Mouse (Mus musculus): ENCODE measurements around the gene Stk38. TPM values are rescaled to one million over a fixed set of nuclear protein-coding genes. Genes with fewer than 3 reads are reported as not detected.
A peak's percentile ranks its signal among the peaks of the same experiment; 100 is the strongest.
"Not testable (repeated sequence)": the region's sequence is repeated elsewhere in the genome, so short reads cannot be mapped to it uniquely, and the experiment has no call there.

Gene Stk38
- polyA plus RNA-seq, 1 experiment from 2014 or later = 130 TPM

GRCm38 (mm10) chr17:29031085-29031711, 23.4 kb upstream of the Stk38 start:
- H3K27me3 ChIP-seq (ENCODE audit: control insufficient read depth, insufficient read depth, low read length); ATAC-seq (ENCODE audit: low FRiP score); H3K9me3 ChIP-seq (ENCODE audit: control insufficient read depth, low read length); H3K36me3 ChIP-seq (ENCODE audit: control insufficient read depth, insufficient read depth, low read length): not testable (repeated sequence)
- Histone ChIP-seq H3K27ac (ENCODE audit: low read depth, low read length) (peak overlapping the region; percentile 96), H3K9ac (ENCODE audit: low read length) (peak overlapping the region; percentile 97), H3K4me1 (ENCODE audit: control insufficient read depth, insufficient read depth, low read length) (peaks cover 11% of the 10 kb centered on the region), H3K4me2 (peak overlapping the region; percentile 77), H3K4me3 (ENCODE audit: low read depth, low read length) (peak overlapping the region; percentile 72)
- DNase-seq (ENCODE audit: low spot score, missing footprints) = peak; percentile 84
- 61% methylated on average over 7 of the region's 7 CpGs for WGBS

- no peak overlapping the region for H3K4me2 ChIP-seq
- no peaks in the 10 kb centered on the region for H3K27me3 ChIP-seq (ENCODE audit: control insufficient read depth, insufficient read depth, low read length)
- no peak overlapping the region for H3K9ac ChIP-seq (ENCODE audit: low read length)
- ATAC-seq (ENCODE audit: low FRiP score) (no peak), DNase-seq (ENCODE audit: low spot score, missing footprints) (no peak)
- H3K4me1 ChIP-seq (ENCODE audit: control insufficient read depth, insufficient read depth, low read length) = peaks cover 9% of the 10 kb centered on the region
- H3K27ac ChIP-seq (ENCODE audit: low read depth, low read length) = no peak overlapping the region
- 90% methylated on average over 6 of the region's 6 CpGs for WGBS
- no peaks in the 10 kb centered on the region for H3K9me3 ChIP-seq (ENCODE audit: control insufficient read depth, low read length)
- H3K36me3 ChIP-seq (ENCODE audit: control insufficient read depth, insufficient read depth, low read length) = no peaks in the 10 kb centered on the region
- H3K4me3 ChIP-seq (ENCODE audit: low read depth, low read length) = no peak overlapping the region
Measured at GRCm38 (mm10) chr17:29030321-29031034, 22.7 kb upstream of the Stk38 start.

- WGBS = 39% methylated on average over 5 of the region's 5 CpGs
- peak; percentile 79 for DNase-seq (ENCODE audit: low spot score, missing footprints)
- no peak for ATAC-seq (ENCODE audit: low FRiP score)
Measured at GRCm38 (mm10) chr17:29026652-29027356, 19.0 kb upstream of the Stk38 start.

GRCm38 (mm10) chr17:29024896-29025565, 17.2 kb upstream of the Stk38 start:
- no peak overlapping the region for H3K27ac ChIP-seq (ENCODE audit: low read depth, low read length)
- H3K36me3 ChIP-seq (ENCODE audit: control insufficient read depth, insufficient read depth, low read length) = no peaks in the 10 kb centered on the region
- H3K4me1 ChIP-seq (ENCODE audit: control insufficient read depth, insufficient read depth, low read length) = 0 out of 2 replicates have a peak, but pooled peaks cover 2% of the 10 kb centered on the region
- no peak overlapping the region for H3K9ac ChIP-seq (ENCODE audit: low read length)
- ATAC-seq (ENCODE audit: low FRiP score) (no peak), DNase-seq (ENCODE audit: low spot score, missing footprints) (no peak)
- no peak overlapping the region for H3K4me3 ChIP-seq (ENCODE audit: low read depth, low read length)
- no peak overlapping the region for H3K4me2 ChIP-seq
- H3K9me3 ChIP-seq (ENCODE audit: control insufficient read depth, low read length) = no peaks in the 10 kb centered on the region
- WGBS = 27% methylated on average over 10 of the region's 10 CpGs
- no peaks in the 10 kb centered on the region; the same call in 1 of the 2 replicates for H3K27me3 ChIP-seq (ENCODE audit: control insufficient read depth, insufficient read depth, low read length)

More at GRCm38 (mm10) chr17:29026652-29027356, 19.0 kb upstream of the Stk38 start:
- Histone ChIP-seq H3K4me3 (ENCODE audit: low read depth, low read length) (no peak overlapping the region), H3K27me3 (ENCODE audit: control insufficient read depth, insufficient read depth, low read length) (no peaks in the 10 kb centered on the region; the same call in 1 of the 2 replicates), H3K4me2 (no peak overlapping the region), H3K9me3 (ENCODE audit: control insufficient read depth, low read length) (no peaks in the 10 kb centered on the region), H3K9ac (ENCODE audit: low read length) (no peak overlapping the region), H3K36me3 (ENCODE audit: control insufficient read depth, insufficient read depth, low read length) (no peaks in the 10 kb centered on the region), H3K27ac (ENCODE audit: low read depth, low read length) (no peak overlapping the region), H3K4me1 (ENCODE audit: control insufficient read depth, insufficient read depth, low read length) (peaks cover 7% of the 10 kb centered on the region)

GRCm38 (mm10) chr17:29024047-29024892, 16.5 kb upstream of the Stk38 start:
- H3K4me2 ChIP-seq = no peak overlapping the region
- H3K9me3 ChIP-seq (ENCODE audit: control insufficient read depth, low read length) = no peaks in the 10 kb centered on the region
- H3K36me3 ChIP-seq (ENCODE audit: control insufficient read depth, insufficient read depth, low read length) = no peaks in the 10 kb centered on the region
- no peak overlapping the region for H3K27ac ChIP-seq (ENCODE audit: low read depth, low read length)
- ATAC-seq (ENCODE audit: low FRiP score) = no peak
- 0 out of 2 replicates have a peak, but pooled peaks cover 2% of the 10 kb centered on the region for H3K4me1 ChIP-seq (ENCODE audit: control insufficient read depth, insufficient read depth, low read length)
- no peaks in the 10 kb centered on the region; the same call in 1 of the 2 replicates for H3K27me3 ChIP-seq (ENCODE audit: control insufficient read depth, insufficient read depth, low read length)
- DNase-seq (ENCODE audit: low spot score, missing footprints) = no peak
- 40% methylated on average over 22 of the region's 22 CpGs for WGBS
- no peak overlapping the region for H3K9ac ChIP-seq (ENCODE audit: low read length)
- no peak overlapping the region for H3K4me3 ChIP-seq (ENCODE audit: low read depth, low read length)

GRCm38 (mm10) chr17:29023346-29023745, 15.6 kb upstream of the Stk38 start:
- DNase-seq (ENCODE audit: low spot score, missing footprints) = peak; percentile 78
- Histone ChIP-seq H3K27me3 (ENCODE audit: control insufficient read depth, insufficient read depth, low read length) (no peaks in the 10 kb centered on the region; the same call in 1 of the 2 replicates), H3K4me3 (ENCODE audit: low read depth, low read length) (no peak overlapping the region), H3K4me2 (no peak overlapping the region), H3K36me3 (ENCODE audit: control insufficient read depth, insufficient read depth, low read length) (no peaks in the 10 kb centered on the region), H3K27ac (ENCODE audit: low read depth, low read length) (no peak overlapping the region), H3K9me3 (ENCODE audit: control insufficient read depth, low read length) (no peaks in the 10 kb centered on the region), H3K9ac (ENCODE audit: low read length) (no peak overlapping the region), H3K4me1 (ENCODE audit: control insufficient read depth, insufficient read depth, low read length) (0 out of 2 replicates have a peak, but pooled peaks cover 2% of the 10 kb centered on the region)
- ATAC-seq (ENCODE audit: low FRiP score) = no peak
- 84% methylated on average over 6 of the region's 6 CpGs for WGBS

- WGBS = 28% methylated on average over 15 of the region's 15 CpGs
- H3K4me2 ChIP-seq = no peak overlapping the region
- no peaks in the 10 kb centered on the region for H3K36me3 ChIP-seq (ENCODE audit: control insufficient read depth, insufficient read depth, low read length)
- no peak overlapping the region for H3K4me3 ChIP-seq (ENCODE audit: low read depth, low read length)
- H3K27me3 ChIP-seq (ENCODE audit: control insufficient read depth, insufficient read depth, low read length) = no peaks in the 10 kb centered on the region; the same call in 1 of the 2 replicates
- no peak for ATAC-seq (ENCODE audit: low FRiP score)
- H3K9me3 ChIP-seq (ENCODE audit: control insufficient read depth, low read length) = no peaks in the 10 kb centered on the region
- H3K27ac ChIP-seq (ENCODE audit: low read depth, low read length) = no peak overlapping the region
- no peak overlapping the region for H3K9ac ChIP-seq (ENCODE audit: low read length)
- 0 out of 2 replicates have a peak, but pooled peaks cover 2% of the 10 kb centered on the region for H3K4me1 ChIP-seq (ENCODE audit: control insufficient read depth, insufficient read depth, low read length)
- no peak for DNase-seq (ENCODE audit: low spot score, missing footprints)
Measured at GRCm38 (mm10) chr17:29022230-29022819, 14.5 kb upstream of the Stk38 start.

GRCm38 (mm10) chr17:29020444-29020843, 12.6 kb upstream of the Stk38 start:
- Histone ChIP-seq H3K27ac (ENCODE audit: low read depth, low read length) (no peak overlapping the region), H3K9me3 (ENCODE audit: control insufficient read depth, low read length) (no peaks in the 10 kb centered on the region), H3K4me2 (no peak overlapping the region), H3K27me3 (ENCODE audit: control insufficient read depth, insufficient read depth, low read length) (no peaks in the 10 kb centered on the region; the same call in 1 of the 2 replicates), H3K9ac (ENCODE audit: low read length) (no peak overlapping the region), H3K4me3 (ENCODE audit: low read depth, low read length) (no peak overlapping the region), H3K4me1 (ENCODE audit: control insufficient read depth, insufficient read depth, low read length) (0 out of 2 replicates have a peak, but pooled peaks cover 2% of the 10 kb centered on the region), H3K36me3 (ENCODE audit: control insufficient read depth, insufficient read depth, low read length) (no peaks in the 10 kb centered on the region)
- DNase-seq (ENCODE audit: low spot score, missing footprints) (no peak), ATAC-seq (ENCODE audit: low FRiP score) (no peak)
